Mouse (Mus musculus): ENCODE data around the gene Atcay.
"Not testable (repeated sequence)": the region's sequence is repeated elsewhere in the genome, so short reads cannot be mapped to it uniquely, and the experiment has no call there.

The Atcay gene

DNA sequence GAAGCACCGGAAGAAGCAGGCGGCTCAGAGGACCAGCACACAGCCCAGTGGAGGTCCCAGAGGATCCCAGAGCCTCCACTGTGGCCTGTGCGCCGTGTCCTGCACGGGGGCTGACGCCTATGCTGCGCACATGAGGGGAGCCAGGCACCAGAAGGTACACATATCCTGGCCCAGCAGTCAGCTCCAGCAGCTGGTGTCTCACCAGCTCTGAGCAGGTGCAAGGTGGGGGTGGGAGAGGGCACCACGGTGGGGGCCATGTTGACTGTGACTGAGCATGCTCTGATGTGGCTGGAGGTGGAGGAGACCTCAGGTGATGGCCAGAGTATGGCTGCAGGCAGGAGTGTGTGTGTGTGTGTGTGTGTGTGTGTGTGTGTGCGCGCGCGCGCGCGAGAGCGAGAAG lies 11.4 kb upstream of the Atcay start:
- DNase-seq (ENCODE audit: low spot score in 2 of 2): no peak

DNA sequence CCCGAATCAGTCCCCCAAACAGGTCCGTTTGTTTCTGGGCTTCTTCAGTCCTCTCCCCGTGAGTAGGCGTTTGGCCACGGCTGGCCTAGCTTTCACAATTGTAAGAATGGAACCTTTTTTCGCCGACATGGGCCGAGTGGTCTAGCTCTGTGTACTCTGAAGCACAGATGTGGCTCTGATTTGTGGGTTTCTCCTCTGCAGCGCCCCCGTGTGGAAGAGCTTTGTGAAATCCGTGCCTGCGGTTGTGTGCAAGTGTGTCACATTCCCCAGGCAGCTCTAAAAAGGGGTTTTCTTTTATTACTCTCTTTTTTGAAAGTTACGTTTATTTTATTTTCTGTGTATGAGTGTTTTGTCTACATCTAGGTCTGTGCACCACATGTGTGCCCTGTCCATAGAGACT lies 10.2 kb upstream of the Atcay start:
- no peak for DNase-seq (ENCODE audit: low spot score in 2 of 2)

DNA sequence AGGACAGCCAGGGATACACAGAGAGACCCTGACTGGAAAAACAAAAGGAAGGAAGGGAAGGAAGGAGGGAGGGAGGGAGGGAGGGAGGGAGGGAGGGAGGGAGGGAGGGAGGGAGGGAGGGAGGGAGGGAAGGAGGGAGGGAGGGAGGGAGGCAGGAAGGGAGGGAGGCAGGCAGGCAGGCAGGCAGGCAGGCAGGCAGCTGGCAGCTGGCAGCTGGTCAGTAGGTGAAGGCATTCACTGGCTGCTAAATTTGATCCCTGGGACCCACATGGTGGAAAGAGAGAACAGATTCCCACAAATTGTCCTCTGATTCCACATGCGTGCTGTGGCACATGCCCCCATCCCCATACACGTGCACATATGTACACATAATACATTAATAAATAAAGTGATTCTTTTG lies 8.0 kb upstream of the Atcay start:
- no peak for DNase-seq (ENCODE audit: low spot score in 2 of 2)

DNA sequence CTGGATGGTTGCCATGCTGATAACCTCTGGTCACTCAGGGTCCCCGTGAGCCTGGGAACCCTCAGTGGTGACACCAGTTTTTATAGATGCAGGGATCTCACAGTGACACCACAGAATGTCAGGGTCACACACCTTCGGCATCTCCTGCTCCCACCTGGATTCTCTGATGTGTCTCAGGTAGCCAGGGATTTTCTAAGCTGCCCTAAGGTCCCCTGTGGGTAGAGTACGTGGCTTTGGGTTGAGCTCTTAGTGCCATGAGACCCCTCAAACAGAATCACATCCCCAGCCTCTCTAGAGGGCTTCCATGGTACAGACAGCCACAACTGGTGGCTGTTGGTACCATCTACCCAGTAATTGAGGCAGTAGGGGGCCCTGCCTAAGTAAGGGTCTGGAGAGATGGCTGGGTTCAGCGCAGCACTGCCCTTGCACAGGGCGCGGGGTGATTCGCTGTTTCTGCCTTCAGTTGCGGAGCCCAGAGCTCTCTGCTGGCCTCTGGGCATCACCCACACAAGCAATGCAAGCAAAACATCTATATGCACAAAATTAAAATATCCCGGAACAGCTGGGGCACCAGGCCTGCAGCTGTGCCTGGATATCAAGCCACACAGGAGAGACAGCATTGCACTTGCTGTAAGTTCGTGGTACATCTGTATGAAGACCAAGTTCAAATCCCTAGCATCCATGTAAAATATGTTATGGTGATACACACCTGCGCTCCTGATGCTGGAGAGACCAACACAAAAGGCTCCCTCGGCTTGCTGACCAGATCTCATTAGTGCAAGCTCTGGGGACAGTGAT lies 6.0 kb upstream of the Atcay start:
- DNase-seq (ENCODE audit: low spot score in 2 of 2): no peak

DNA sequence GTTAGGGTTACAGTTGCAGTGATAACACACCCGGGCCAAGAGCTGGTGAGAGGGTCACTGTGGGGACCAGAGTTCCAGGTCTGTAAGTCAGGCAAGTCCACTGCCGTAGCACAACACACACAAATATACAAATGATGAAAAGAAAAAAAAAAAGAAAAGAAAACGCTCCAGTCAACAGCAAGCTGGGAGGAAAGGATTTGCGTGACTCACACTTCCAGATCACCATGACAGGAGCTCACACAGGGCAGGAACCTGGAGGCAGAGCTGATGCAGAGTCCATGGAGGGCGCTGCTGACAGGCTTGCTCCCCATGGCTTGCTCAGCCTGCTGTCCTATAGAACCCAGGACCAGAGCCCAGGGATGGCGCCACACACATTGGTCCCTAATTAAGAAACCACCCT lies 3.6 kb upstream of the Atcay start:
- no peak for DNase-seq (ENCODE audit: low spot score in 2 of 2)

DNA sequence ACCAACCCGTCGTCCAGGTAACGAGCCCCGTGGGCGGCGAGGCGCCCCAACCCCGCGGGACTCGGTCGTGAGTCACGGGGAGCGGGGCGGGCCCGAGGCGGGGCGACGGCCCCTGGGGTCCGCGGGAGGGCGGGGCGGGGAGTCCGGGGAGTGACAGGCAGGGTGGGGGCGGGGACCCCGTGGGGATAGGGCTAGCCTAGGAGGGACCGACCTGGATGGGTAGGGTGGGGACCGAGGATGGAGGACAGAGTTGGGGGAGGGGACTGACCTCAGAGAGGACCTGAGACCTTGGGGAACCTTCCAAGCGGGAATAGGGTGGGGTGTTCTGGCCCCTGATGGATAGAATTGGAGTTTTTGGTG lies 2.6 kb upstream of the Atcay start:
- no peak for DNase-seq (ENCODE audit: low spot score in 2 of 2)

DNA sequence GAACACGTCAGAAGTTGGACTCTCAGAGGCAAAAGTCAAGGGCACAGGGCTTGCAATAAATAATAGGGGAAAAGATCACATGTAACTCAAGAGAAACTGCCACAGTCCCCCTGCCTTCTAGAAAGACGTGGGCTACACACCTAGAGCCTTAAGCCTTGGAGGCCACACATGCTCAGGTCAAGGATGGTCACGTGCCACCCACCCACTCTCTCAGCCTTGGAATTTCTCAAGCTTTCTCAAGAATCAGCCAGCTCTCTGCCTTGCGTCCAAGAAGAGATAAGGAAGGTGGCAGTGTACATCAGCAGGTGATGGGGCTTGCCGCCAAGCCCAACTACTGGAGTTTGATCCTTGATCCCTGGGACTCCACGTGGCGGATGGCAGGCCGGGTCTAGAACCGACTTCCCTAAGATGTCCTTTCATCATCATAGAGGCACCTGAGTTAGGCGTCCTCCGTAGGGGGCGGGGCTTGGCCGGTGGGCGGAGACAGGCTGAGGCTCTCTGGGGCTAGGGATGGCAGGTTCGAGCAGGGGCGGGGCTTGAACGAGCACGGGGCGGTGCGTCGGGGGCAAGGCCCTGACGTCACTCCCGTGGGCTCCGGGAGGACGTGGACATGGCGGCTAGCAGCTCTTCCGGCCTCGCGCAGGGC lies 2.1 kb upstream of the Atcay start, which contains the start of gene Zfr2:
Gene Zfr2 (plus strand): TSS at position 576 of the 646 bp plus-strand sequence.
- DNase-seq (ENCODE audit: low spot score in 2 of 2): peak; percentile 91 to 92

DNA sequence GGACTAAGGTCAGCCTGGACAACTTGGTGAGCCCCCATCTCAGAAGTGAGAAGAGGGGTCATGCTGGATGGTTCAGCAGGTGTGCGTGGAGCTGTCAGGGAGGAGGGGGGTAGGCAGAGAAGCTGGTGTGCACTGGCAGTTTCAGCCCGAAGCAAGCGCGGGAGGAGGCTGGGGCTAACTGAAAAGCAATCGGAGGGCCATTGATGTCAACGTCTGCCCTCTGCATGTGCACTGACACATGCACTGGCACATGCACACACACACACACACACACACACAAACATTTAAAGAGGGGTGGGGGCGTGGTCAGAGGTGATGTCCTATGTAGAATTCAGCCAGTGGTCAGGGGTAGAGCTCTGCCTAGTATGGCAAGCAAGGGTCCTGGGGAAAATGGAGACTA lies 803 bp upstream of the Atcay start:
- no peak for DNase-seq (ENCODE audit: low spot score in 2 of 2)

DNA sequence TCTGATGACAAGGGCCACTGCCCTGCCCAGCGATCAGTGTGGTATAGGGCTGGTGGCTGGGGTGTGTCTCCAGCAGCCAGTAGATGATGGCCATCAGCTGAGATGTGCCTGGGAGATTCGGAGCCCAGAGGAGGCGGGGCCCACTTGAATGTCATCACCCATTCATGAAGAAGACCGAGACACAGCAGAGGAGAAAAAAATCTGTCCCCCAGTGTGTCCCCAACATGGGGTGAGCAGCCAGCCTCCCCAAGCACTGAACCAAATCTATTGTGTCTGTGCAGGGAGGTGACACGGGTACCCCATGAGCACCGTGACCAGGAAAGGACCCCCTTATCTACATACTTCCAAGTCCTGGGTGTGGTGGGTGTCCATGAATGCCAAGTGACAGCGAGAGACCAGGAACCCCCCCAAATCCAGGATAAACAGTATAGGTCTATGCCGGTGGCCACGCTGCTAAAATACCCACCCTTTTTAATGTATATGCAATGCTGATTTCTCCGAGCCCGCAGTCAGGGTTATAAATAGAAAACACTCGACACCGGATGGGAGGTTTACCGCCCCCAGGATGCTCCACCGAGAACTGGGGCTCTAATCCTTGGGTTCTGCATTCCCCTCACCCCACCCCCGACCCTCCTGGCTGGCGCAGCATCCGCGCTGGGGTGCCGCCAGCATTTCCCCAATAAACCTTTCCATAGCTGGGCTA lies 747 bp downstream of the Atcay start:
- DNase-seq (ENCODE audit: low spot score in 2 of 2): no peak

DNA sequence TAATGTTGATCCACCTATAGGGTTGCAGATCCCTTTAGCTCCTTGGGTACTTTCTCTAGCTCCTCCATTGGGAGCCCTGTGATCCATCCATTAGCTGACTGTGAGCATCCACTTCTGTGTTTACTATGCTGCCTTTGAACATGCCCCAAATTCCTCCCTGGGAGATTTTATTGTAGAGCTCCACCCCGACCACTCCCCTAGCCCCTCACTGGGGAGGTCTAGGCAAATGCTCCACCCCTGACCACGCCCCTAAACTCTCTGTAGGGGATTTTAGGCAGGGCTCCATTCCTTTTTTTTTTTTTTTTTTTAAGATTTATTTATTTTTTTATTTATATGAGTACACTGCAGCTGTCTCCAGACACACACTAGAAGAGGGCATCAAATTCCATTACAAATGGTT lies 6.9 kb downstream of the Atcay start:
- not testable (repeated sequence) for DNase-seq (ENCODE audit: low spot score in 2 of 2)

DNA sequence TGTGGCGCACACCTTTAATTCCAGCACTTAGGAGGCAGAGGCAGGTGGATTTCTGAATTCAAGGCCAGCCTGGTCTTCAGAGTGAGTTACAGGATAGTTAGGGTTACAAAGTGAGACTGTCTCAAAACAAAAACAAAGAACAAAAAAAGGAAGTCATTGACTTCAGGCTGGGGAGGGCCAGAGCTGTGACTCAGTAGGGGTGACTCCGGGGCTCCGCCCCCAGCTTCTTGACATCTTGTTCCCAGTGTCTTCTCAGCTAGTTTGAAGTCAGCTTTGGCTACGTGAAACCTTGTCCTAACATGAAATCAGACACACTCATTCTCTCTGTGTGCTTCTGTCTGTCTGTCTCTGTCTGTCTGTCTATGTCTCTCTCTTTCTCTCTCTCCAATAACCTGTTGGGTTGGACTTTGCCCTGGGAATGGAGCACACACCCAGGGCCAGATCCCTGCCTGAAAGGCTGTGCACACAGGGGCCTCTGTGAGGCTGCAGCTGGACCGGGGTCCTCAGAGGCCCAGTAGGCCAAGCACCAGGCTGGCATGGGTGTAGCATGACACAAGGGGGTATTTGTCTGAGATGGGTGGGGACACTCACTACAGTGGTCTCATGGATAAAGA lies 9.1 kb downstream of the Atcay start:
- DNase-seq (ENCODE audit: low spot score in 2 of 2): no peak

DNA sequence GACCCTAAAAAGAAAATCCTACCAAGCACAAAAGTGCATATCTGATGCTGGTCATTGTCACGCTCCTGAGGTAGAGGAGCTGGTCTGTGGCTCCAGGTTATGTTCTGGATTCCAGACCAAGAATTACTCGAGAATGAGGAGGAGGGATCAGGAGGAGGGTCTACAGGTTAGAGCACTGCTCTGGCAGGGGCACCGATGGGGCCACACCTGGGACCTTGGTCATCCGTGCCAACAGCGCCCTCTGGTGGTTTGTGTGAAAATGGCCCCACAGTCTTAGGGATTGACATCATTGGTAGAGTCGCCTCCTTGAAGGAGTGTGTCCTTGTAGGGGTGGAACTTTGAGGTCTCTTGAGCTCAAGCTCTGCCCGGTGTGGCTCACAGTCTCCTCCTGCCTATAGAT lies 12.7 kb downstream of the Atcay start:
- peak in 1 of 2 experiments; percentile 54 for DNase-seq (ENCODE audit: low spot score in 2 of 2)

DNA sequence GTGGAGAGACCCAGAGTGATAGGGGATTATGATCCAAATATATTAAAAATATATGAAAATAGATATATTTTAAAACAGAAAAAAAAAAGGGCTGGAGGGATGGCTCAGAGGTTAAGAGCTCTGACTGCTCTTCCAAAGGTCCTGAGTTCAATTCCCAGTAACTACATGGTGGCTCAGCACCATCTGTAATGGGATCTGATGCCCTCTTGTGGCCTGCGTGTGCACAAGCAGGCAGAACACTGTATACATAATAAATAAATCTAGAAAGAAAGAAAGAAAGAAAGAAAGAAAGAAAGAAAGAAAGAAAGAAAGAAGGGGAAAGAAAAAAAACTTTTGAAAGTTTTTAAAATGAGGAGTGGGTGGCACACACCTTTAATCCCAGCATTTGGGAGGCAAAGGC lies 13.4 kb downstream of the Atcay start:
- DNase-seq (ENCODE audit: low spot score in 2 of 2): not testable (repeated sequence)

DNA sequence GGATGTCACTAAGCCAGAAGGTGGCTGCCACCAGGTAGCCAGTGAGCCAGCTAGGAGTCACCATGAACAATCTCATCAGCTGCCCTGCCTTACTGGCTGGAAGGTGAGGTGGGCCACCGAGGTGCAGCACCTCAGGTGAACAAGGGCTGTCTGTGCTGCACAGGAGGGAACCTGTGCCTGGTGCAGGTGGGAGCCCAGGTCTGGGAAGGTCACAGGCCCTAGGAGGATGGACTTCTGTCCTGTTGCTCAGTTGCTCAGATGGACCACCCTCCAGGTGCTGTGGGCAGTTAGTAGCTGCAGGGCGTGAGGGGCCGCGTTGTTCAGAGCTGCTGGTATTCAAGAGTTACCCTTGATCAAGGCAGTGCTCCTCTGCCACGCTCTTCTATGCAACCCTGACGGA lies 13.8 kb downstream of the Atcay start:
- no peak for DNase-seq (ENCODE audit: low spot score in 2 of 2)

DNA sequence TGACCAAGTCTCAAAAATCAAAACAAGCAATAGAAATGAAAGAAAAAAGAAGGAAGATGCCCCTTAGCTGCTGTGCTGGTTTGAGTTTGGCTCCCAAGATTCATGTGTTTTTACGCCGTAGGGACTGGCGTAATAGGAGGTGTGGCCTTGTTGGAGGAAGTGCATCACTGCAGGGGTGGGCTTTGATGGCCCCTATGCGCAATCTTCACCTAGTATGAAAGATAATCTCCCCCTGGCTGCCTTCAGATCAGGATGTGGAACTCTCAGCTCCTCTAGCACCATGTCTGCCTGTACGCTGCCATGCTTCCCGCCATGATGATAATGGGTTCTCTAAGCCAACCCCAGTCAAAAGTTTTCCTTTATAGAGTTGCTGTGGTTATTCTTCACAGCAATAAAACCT lies 14.4 kb downstream of the Atcay start:
- no peak for DNase-seq (ENCODE audit: low spot score in 2 of 2)

DNA sequence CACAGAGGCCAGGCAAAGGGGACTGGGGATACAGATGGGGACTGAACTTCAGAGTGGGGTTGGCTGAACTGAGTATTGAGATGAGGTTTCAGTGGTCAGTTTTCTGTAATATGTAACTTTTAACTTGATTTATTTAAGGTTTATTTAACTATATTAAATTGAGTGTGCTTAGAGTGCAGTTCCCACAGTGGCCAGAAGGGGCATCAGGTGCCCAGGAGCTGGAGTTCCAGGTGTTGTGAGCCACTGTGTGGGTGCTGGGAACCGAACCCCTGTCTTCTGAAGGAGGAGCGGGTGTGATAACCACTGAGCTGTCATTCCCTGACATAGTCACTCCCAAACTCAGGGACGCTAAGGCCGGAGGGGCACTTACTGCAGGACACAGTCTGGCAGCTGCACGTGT lies 20.5 kb downstream of the Atcay start:
- no peak for DNase-seq (ENCODE audit: low spot score in 2 of 2)

DNA sequence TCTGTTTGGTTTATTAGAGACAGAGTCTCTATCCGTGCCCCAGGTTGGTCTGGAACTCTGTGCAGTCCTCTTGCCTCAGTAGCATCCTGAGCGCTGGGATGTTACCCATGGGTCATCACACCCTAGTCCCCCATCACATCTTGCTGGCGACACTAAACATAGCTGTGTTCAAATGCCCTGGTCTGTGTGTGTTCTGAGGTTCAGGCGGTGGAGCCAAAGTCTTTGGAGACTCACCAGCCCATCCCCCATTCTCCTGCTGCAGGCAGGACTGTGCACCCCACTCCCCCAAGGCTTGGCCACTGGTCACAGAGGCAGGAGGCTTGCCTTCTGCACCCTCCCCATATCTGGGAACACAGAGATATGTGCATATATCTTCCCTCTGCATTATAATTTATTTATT lies 26.5 kb downstream of the Atcay start:
- DNase-seq (ENCODE audit: low spot score in 2 of 2): no peak

DNA sequence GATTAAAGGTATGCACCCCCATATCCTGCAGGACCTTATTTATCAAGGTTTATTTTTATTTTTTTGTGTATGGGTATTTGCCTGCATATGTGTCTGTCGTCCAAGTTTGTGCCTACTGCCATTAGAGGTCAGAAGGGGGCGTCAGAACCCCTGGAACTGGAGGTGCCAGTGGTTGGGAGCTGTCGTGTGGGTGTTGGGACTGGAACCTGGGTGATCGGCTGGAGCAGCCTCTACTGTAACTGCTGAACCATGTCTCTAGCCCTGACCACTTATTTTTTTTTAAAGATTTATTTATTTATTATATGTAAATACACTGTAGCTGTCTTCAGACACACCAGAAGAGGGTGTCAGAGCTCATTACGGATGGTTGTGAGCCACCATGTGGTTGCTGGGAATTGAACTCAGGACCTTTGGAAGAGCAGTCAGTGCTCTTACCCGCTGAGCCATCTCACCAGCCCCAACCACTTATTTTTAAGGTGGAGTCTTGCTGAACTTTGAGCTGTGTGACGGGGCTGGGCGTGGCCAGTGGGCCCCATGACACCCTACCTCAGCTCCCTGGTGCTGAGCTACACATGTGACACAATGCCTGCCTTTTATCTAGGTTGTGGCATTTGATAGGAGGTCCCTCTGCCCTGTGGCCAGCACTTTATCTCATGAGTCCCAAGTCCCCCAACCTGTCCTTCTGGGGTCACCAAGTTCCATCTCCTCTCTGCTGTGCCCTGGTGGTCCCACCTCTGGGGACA lies 27.5 kb downstream of the Atcay start:
- DNase-seq (ENCODE audit: low spot score in 2 of 2): no peak

DNA sequence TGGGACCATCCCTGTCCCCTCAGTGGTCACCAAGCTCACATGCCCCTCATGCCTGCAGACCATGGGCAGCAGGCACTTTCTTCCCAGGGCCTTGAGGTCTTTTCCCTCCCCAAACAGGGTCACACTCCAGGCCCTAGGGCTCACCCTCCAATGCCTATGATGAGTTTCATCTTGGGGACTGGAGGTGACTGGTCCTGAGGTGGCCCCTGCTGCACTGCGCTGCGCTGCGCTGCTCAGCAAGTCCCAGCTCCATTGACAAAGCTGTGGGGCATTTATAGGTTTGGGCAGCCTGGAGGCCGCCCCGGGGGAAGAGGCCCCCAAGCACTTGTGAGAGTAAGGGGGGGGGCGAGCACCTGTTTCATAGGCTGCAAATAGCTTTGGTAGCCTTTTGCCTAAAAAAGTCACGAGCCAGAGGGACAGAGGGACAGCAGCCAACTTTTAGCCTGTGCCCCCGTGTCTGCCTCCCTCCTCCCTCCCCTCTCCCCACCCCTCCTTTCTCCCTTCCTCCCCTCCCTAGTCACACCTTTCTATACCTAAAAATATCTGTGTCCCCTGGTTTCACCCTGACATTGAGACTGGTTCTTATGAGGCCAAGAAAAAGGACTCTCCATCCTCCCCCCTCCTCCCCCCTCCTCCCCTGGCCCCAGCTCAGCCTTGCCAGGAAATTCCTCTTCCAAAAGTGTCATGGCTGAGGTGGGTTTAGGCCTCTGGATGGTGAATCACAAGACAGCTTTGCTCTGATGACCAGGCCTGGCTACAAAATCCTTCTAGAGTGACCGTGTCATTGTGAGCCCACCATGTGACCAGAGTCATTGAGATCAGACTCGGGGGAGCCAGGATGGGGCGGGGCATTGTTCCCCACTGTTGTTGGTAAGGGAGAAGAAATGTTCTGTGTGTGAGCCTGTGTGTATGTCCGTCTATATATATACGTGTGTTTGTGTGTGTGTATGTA lies 28.6 kb downstream of the Atcay start, which contains the start of gene Nmrk2:
Gene Nmrk2 (minus strand): TSS at position 245 of the 952 bp plus-strand sequence.
- no peak for DNase-seq (ENCODE audit: low spot score in 2 of 2)

DNA sequence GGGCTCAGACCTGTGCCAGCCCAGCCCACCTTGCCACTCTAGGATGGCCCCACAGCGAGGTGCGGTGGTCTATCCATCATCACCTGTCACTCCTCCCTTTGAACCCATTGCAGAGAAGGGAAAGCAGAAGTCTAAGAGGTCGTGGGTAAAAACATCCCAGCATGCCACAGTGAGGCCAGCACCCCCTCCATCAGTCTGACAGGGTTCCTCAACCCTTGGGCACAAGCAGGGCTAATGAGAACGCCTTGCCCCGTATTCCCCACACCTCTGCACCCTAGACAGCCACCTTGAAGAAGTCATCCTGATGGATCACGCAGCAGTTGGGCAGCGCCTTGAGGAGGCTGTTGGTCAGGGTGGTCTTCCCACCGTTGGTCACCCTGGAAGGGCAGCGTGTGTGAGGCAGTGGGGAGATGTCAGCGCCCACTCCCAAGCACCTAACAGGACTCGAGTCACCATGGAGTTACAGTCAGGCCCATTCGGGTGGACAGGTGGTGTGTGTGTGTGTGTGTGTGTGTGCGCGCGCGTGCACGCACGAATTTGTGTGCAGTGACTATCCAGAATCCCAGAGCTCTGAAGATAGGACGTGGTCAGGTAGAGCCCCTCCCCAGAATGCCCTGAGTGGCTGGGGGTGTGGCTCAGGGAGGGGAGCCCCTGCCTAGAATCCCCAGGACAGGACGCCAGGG lies 29.9 kb downstream of the Atcay start:
- no peak for DNase-seq (ENCODE audit: low spot score in 2 of 2)
